Comparison of ENCODE assay signal across 25 mouse cellular contexts in genomic region chr14:78525059-78525458, GRCm38 (mm10). TPM values are rescaled to one million over a fixed set of nuclear protein-coding genes. Genes with fewer than 3 reads are reported as not detected.
DNase-seq lines count a peak whose midpoint lies in the region; ATAC-seq and TF ChIP-seq lines count a peak whose summit lies in the region.
"Had no signal": no experiment of that assay in that cellular context is flagged by ENCODE, and none has a peak within 500 bp of the region (broad histone marks: within the 10 kb centered on the region; RNA-seq: fewer than 3 reads in every experiment).

No protein-coding gene starts in this region.

- no peaks in the 10 kb centered on the region for H3K9me3 ChIP-seq in midbrain, postnatal 0 days (ENCODE audit: low read length)
- H3K9me3 ChIP-seq in midbrain, embryonic 13.5 days, result no peaks in the 10 kb centered on the region
- no peaks in the 10 kb centered on the region for H3K9me3 ChIP-seq in stomach, postnatal 0 days (ENCODE audit: control insufficient read depth, low read length)
- H3K9me3 ChIP-seq: forebrain, embryonic 13.5 days; kidney, embryonic 15.5 days; limb, embryonic 12.5 days; liver, embryonic 13.5 days; lung, embryonic 15.5 days; midbrain, embryonic 12.5 days; neural tube, embryonic 12.5 days had no signal

- DNase-seq in layer of hippocampus, adult 2 months (ENCODE audit: low spot score in 2 of 2), result no peak
- no peak for DNase-seq in layer of hippocampus, adult 18-20 months (ENCODE audit: low spot score in 2 of 2)
- no peak for DNase-seq in midbrain, postnatal 0 days (ENCODE audit: low spot score)
- DNase-seq in Patski (ENCODE audit: low read depth, low spot score), result no peak
- DNase-seq in stomach, postnatal 0 days (ENCODE audit: low spot score), result no peak
- DNase-seq: adrenal gland, postnatal 10 days; cerebellum, adult 2 months; gastrocnemius, postnatal 10 days; heart, adult 18-20 months; heart, postnatal 4 days; liver, embryonic 13.5 days; retina, postnatal 1 day; right cerebral cortex, postnatal 25 days; thymus, postnatal 14 days had no signal

- no peak for ATAC-seq in midbrain, postnatal 0 days (ENCODE audit: low FRiP score)
- ATAC-seq in midbrain, embryonic 13.5 days, result no peak
- ATAC-seq in Patski, result no peak
- ATAC-seq in stomach, postnatal 0 days (ENCODE audit: low FRiP score, low TSS enrichment), result no peak
- no peak for ATAC-seq in megakaryocyte-erythroid progenitor cell, adult 5-6 weeks (replicated peaks; ENCODE audit: low FRiP score, low TSS enrichment, poor library complexity, severe bottlenecking)
- ATAC-seq in granulocyte monocyte progenitor cell, adult 5-6 weeks (replicated peaks; ENCODE audit: poor library complexity, severe bottlenecking), result no peak

- no peaks in the 10 kb centered on the region for H3K27me3 ChIP-seq in midbrain, postnatal 0 days (ENCODE audit: insufficient read depth, low read length)
- no peaks in the 10 kb centered on the region for H3K27me3 ChIP-seq in midbrain, embryonic 13.5 days
- H3K27me3 ChIP-seq in Patski, result no peaks in the 10 kb centered on the region
- H3K27me3 ChIP-seq in stomach, postnatal 0 days (ENCODE audit: control insufficient read depth, insufficient read depth, low read length), result no peaks in the 10 kb centered on the region
- H3K27me3 ChIP-seq: forebrain, embryonic 13.5 days; kidney, embryonic 15.5 days; limb, embryonic 12.5 days; liver, embryonic 13.5 days; lung, embryonic 15.5 days; midbrain, embryonic 12.5 days; neural tube, embryonic 12.5 days had no signal

- no peaks in the 10 kb centered on the region for H3K4me1 ChIP-seq in midbrain, postnatal 0 days (ENCODE audit: insufficient read depth, low read length)
- H3K4me1 ChIP-seq in midbrain, embryonic 13.5 days (replicated peaks), result peaks cover 17% of the 10 kb centered on the region
- peaks cover 8% of the 10 kb centered on the region; the same call in 1 of the 2 replicates for H3K4me1 ChIP-seq in stomach, postnatal 0 days (replicated peaks; ENCODE audit: control insufficient read depth, insufficient read depth)

- H3K27ac ChIP-seq in layer of hippocampus, adult 2 months, result no peak overlapping the region
- no peak overlapping the region for H3K27ac ChIP-seq in midbrain, postnatal 0 days (ENCODE audit: low read depth, low read length)
- no peak overlapping the region for H3K27ac ChIP-seq in midbrain, embryonic 13.5 days
- no peak overlapping the region for H3K27ac ChIP-seq in stomach, postnatal 0 days (replicated peaks)
- H3K27ac ChIP-seq: forebrain, embryonic 13.5 days; hindbrain, embryonic 14.5 days; limb, embryonic 12.5 days; liver, embryonic 13.5 days; lung, embryonic 15.5 days; macrophage; midbrain, embryonic 12.5 days; neural tube, embryonic 12.5 days had no signal

- CTCF ChIA-PET in Patski (lab: Charles Lee), result interaction anchor here (0.9 kb wide), 1 partner anchor 9 kb away, joined by 3 read pairs; no protein-coding TSS in a partner anchor

- TF ChIP-seq CTCF in layer of hippocampus, adult 2 months (conservative IDR thresholded peaks at IDR 0.05), result peak; percentile 65
- peak; percentile 45 for TF ChIP-seq CTCF in midbrain, postnatal 0 days (IDR thresholded peaks at IDR 0.05)
- TF ChIP-seq CTCF in Patski (IDR thresholded peaks at IDR 0.05), result peak; percentile 38
- TF ChIP-seq CTCF in stomach, postnatal 0 days (IDR thresholded peaks at IDR 0.05; ENCODE audit: low read depth), result peak; percentile 23; the same call in 1 of the 2 replicates

- WGBS in midbrain, postnatal 0 days, result 87% methylated on average over 2 of the region's 2 CpGs
- 93% methylated on average over 2 of the region's 2 CpGs for WGBS in midbrain, embryonic 13.5 days
- 89% methylated on average over 2 of the region's 2 CpGs for WGBS in stomach, postnatal 0 days

- POLR2A ChIA-PET in Patski (lab: Charles Lee), result no interaction called here

- no peak for TF ChIP-seq EP300 in stomach, postnatal 0 days (optimal IDR thresholded peaks at IDR 0.05)

- in situ Hi-C loops in Patski (cut with MboI; ENCODE audit: low pct_unique_long_range_greater_than_20kb), result no loop called here

- H3K9ac ChIP-seq in midbrain, postnatal 0 days (replicated peaks; ENCODE audit: low read length, poor library complexity, severe bottlenecking), result no peak overlapping the region
- no peak overlapping the region for H3K9ac ChIP-seq in midbrain, embryonic 13.5 days (replicated peaks)
- no peak overlapping the region for H3K9ac ChIP-seq in stomach, postnatal 0 days (ENCODE audit: low read length)
- H3K9ac ChIP-seq: forebrain, embryonic 13.5 days; hindbrain, embryonic 14.5 days; kidney, embryonic 15.5 days; limb, embryonic 12.5 days; lung, embryonic 15.5 days; midbrain, embryonic 12.5 days; neural tube, embryonic 12.5 days had no signal

- no peak overlapping the region for H3K4me3 ChIP-seq in layer of hippocampus, adult 2 months
- H3K4me3 ChIP-seq in midbrain, postnatal 0 days (ENCODE audit: low read depth, low read length), result no peak overlapping the region
- no peak overlapping the region for H3K4me3 ChIP-seq in midbrain, embryonic 13.5 days (replicated peaks)
- H3K4me3 ChIP-seq in stomach, postnatal 0 days (ENCODE audit: low read depth, low read length), result no peak overlapping the region
- H3K4me3 ChIP-seq: forebrain, embryonic 13.5 days; kidney, embryonic 15.5 days; limb, embryonic 12.5 days; liver, embryonic 13.5 days; lung, embryonic 15.5 days; midbrain, embryonic 12.5 days; neural tube, embryonic 12.5 days had no signal

- no peak overlapping the region for H3K4me2 ChIP-seq in midbrain, postnatal 0 days (ENCODE audit: low read depth, low read length, poor library complexity, severe bottlenecking)
- H3K4me2 ChIP-seq in midbrain, embryonic 13.5 days (replicated peaks), result no peak overlapping the region
- no peak overlapping the region for H3K4me2 ChIP-seq in stomach, postnatal 0 days (replicated peaks; ENCODE audit: low read depth)
- H3K4me2 ChIP-seq: forebrain, embryonic 13.5 days; hindbrain, embryonic 14.5 days; kidney, embryonic 15.5 days; limb, embryonic 12.5 days; liver, embryonic 13.5 days; lung, embryonic 15.5 days; midbrain, embryonic 12.5 days; neural tube, embryonic 12.5 days had no signal

- no peaks in the 10 kb centered on the region for H3K36me3 ChIP-seq in midbrain, postnatal 0 days (ENCODE audit: insufficient read depth, low read length)
- peaks cover 6% of the 10 kb centered on the region; the same call in 1 of the 2 replicates for H3K36me3 ChIP-seq in midbrain, embryonic 13.5 days
- no peaks in the 10 kb centered on the region for H3K36me3 ChIP-seq in stomach, postnatal 0 days (ENCODE audit: control insufficient read depth, insufficient read depth, low read length)
- H3K36me3 ChIP-seq: lung, embryonic 15.5 days had no signal

RNA-seq across cellular contexts. Expression of gene Akap11, which starts 11.5 kb away (rescaled TPM):
- total RNA-seq in layer of hippocampus, adult 2 months (2021), result 100 to 1,000 TPM; 194 to 196 TPM
- 100 to 1,000 TPM; 183 to 188 TPM for total RNA-seq in layer of hippocampus, adult 18-20 months (2021)
- 83.0 and 115 TPM in 2 replicates for total RNA-seq in midbrain, postnatal 0 days (2014; rRNA removed)
- polyA plus RNA-seq in midbrain, postnatal 0 days (2015; fragmentation: Nextera tagmentation; extraction: Ambion mirVana), result 27.4 and 33.5 TPM in 2 replicates
- 38.7 and 39.4 TPM in 2 replicates for polyA plus RNA-seq in midbrain, embryonic 13.5 days (2015; fragmentation: Nextera tagmentation; extraction: Ambion mirVana)
- 54.3 TPM for polyA plus RNA-seq in Patski (2021)
- 6.0 TPM in 2 replicates for polyA plus RNA-seq in stomach, postnatal 0 days (2015; fragmentation: Nextera tagmentation; extraction: Ambion mirVana)
- 26.5 and 29.7 TPM in 2 replicates for total RNA-seq in megakaryocyte-erythroid progenitor cell, adult 5-6 weeks (2014; fragmentation: Nextera tagmentation)
- total RNA-seq in megakaryocyte-erythroid progenitor cell, adult 5-6 weeks (2017), result 40.8 and 65.8 TPM in 2 replicates
- 28.1 and 31.9 TPM in 2 replicates for total RNA-seq in granulocyte monocyte progenitor cell, adult 5-6 weeks (2014; fragmentation: Nextera tagmentation)
- total RNA-seq in granulocyte monocyte progenitor cell, adult 5-6 weeks (2017), result 35.1 and 38.3 TPM in 2 replicates
